Mouse (Mus musculus) heart, adult 2 months (tissue): ENCODE results near the gene R3hdml. TPM values are rescaled to one million over a fixed set of nuclear protein-coding genes. Genes with fewer than 3 reads are reported as not detected.
A peak's percentile ranks its signal among the peaks of the same experiment; 100 is the strongest.

Experiments used
- DNase-seq, 2 experiments: peaks; one replicate each; pipeline ENCODE4 v3.0.0; 2021
- H3K27ac ChIP-seq: fragments of 200-600 bp; 2 replicates; pipeline ENCODE4 v1.8.1; 2022
- H3K27me3 ChIP-seq: fragments of 200-500 bp; 2 replicates; pipeline ENCODE4 v1.6.1; 2012; ENCODE audit warnings: mild to moderate bottlenecking, low read length, inconsistent platforms, mixed read lengths; ENCODE audit not compliant: control insufficient read depth, insufficient read depth
- H3K36me3 ChIP-seq: fragments of 200-500 bp; 2 replicates; pipeline ENCODE4 v1.6.1; 2012; ENCODE audit warnings: low read length, inconsistent platforms; ENCODE audit not compliant: control insufficient read depth, insufficient read depth
- H3K4me1 ChIP-seq: fragments of 200-500 bp; 2 replicates; pipeline ENCODE4 v1.6.1; 2011; ENCODE audit warnings: low read length; ENCODE audit not compliant: control insufficient read depth, insufficient read depth
- H3K4me3 ChIP-seq: fragments of 200-600 bp; 2 replicates; pipeline ENCODE4 v1.8.1; 2022
- H3K79me2 ChIP-seq: fragments of 200-500 bp; replicated peaks from 2 replicates; pipeline ENCODE4 v1.6.1; 2012; ENCODE audit warnings: mild to moderate bottlenecking, inconsistent platforms, low read length, moderate library complexity, mixed read lengths; ENCODE audit not compliant: control insufficient read depth, insufficient read depth
- H3K9ac ChIP-seq: fragments of 200-500 bp; 2 replicates; pipeline ENCODE4 v1.6.1; 2012; ENCODE audit warnings: low read depth, mild to moderate bottlenecking, control low read depth, inconsistent platforms, low read length, mixed read lengths
- CTCF ChIP-seq: fragments of 200-600 bp; IDR thresholded peaks from 2 replicates; pipeline ENCODE4 v1.8.1; 2022; ENCODE audit warnings: antibody characterized with exemption, mild to moderate bottlenecking, moderate library complexity
- EP300 ChIP-seq: fragments of 200-500 bp; IDR thresholded peaks from 2 replicates; pipeline ENCODE4 v1.6.1; 2011; ENCODE audit warnings: low read depth, low read length, control low read depth; ENCODE audit not compliant: insufficient read depth
- POLR2A ChIP-seq: fragments of 200-500 bp; IDR thresholded peaks from 2 replicates; pipeline ENCODE4 v1.6.1; 2011; ENCODE audit warnings: mild to moderate bottlenecking, low read depth, low read length, control low read depth; ENCODE audit not compliant: insufficient read depth
- WGBS: fragments of 180-500 bp; shearing (Covaris S2); methylation state at CpG from one replicate; pipeline ENCODE4 v1.1.7; 2018; 5-methylcytosine and 5-hydroxymethylcytosine counted together
- intact Hi-C: fragments of 180-260 bp; cut with DNase I; formaldehyde crosslinking; loops from one replicate; pipeline ENCODE4 v1.15.1; 2025
- polyA plus RNA-seq: library from polyadenylated mRNA; depleted of rRNA; stranded (reverse); fragments of >200 nt; gene quantifications from 2 replicates; pipeline ENCODE4 v1.2.3, GENCODE M21; 2012
- total RNA-seq, 2 experiments: library from RNA; stranded (reverse); gene quantifications; 2 replicates each; pipeline ENCODE4 v1.2.3; 2021

Gene R3hdml
- total and polyA plus RNA-seq, 3 experiments: not detected

DNA sequence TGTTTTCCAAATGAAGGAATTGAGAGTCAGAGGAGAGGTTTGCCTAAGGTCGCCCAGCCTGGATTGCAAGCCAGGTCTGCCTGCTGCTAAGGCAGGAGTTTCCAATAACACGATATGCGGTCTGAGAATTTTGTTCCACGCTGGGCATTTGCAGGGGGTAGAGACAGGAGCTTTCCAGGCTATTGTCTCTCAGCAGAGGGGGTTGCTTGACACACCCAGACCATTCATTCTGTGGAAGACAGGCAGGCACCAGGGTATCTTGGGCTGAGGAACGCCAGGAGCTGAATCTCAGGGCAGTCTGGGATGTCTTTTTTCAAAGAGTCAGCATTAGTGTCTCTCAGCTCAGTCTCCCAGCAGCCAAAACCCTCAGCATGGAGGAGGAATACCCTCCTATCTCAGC is 913 bp downstream of the R3hdml start:
- 41% methylated on average over 5 of the region's 5 CpGs for WGBS
- Histone ChIP-seq H3K9ac (no peak overlapping the region), H3K27me3 (no peaks in the 10 kb centered on the region), H3K79me2 (no peaks in the 10 kb centered on the region), H3K4me1 (no peaks in the 10 kb centered on the region), H3K27ac (no peak overlapping the region), H3K4me3 (no peak overlapping the region), H3K36me3 (no peaks in the 10 kb centered on the region)
- no peak for DNase-seq
- no peak for TF ChIP-seq POLR2A
- no peak for TF ChIP-seq CTCF
- no peak for TF ChIP-seq EP300
- intact Hi-C loops: no loop called here

DNA sequence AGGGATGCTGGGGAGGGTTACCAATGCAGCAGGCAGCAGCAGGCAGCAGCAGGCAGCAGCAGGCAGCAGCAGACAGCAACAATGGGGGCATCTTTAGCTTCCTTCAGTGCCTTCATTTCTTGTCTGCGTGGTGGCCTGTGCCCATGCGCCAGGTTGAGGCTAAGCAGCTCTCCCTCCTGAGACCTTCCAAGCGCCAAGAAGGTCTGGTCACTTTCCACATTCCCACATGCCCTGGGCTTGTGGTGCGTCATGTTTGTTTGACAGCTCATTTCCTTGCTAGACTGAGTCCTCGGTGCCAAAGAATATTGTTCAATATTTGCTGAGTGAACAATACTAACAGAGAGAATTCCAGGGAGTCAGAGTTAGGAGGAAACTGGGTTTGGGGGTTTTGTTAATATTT is 1.9 kb downstream of the R3hdml start:
- no peak overlapping the region for H3K4me3 ChIP-seq
- no peak overlapping the region for H3K9ac ChIP-seq
- H3K79me2 ChIP-seq: no peaks in the 10 kb centered on the region
- H3K36me3 ChIP-seq: no peaks in the 10 kb centered on the region
- no peaks in the 10 kb centered on the region for H3K4me1 ChIP-seq
- TF ChIP-seq CTCF: no peak
- TF ChIP-seq POLR2A: no peak
- TF ChIP-seq EP300: no peak
- DNase-seq: no peak
- H3K27ac ChIP-seq: no peak overlapping the region
- H3K27me3 ChIP-seq: no peaks in the 10 kb centered on the region
- 20% methylated on average over 5 of the region's 5 CpGs for WGBS
- intact Hi-C loops: no loop called here

DNA sequence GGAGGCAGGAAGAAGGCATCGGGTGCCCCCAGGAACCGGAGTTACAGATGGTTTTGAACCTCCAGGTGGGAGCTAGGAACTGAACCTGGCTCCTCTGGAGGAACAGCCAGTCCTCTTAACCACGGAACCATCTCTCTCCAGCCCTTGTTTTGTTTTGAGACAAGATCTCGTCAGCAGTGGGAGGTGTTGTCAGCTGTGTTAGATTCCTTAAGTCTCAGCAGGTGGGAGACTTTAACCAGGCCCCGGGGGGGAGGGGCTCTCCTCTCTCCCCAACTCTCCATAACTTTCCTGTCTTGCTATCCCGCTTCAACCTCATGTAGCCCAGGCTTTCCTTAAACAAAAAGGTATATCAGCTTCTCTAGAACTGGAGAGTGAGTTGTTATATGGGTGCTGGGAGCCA is 2.3 kb downstream of the R3hdml start:
- TF ChIP-seq EP300 (no peak), POLR2A (no peak), CTCF (no peak)

DNA sequence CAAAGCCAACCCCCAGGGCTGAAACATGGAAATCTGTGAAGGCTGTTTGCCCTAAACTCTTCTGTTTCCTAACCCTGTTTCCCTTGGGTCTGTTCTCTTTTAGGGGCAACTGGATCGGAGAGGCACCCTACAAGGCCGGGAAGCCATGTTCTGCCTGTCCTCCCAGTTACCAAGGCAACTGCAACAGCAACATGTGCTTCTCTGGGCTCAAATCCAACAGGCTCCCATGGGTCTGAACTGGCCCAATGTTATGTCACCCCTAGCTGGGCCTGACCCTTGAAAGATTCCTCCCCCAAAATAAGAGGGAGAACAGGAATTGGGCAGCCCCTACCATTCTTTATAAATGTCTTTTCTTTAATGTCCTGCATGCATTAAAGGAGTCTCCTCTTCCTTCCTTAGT is 10.1 kb downstream of the R3hdml start:
- Histone ChIP-seq H3K27ac (no peak overlapping the region), H3K4me1 (no peaks in the 10 kb centered on the region), H3K79me2 (no peaks in the 10 kb centered on the region), H3K36me3 (no peaks in the 10 kb centered on the region), H3K9ac (no peak overlapping the region), H3K27me3 (no peaks in the 10 kb centered on the region), H3K4me3 (no peak overlapping the region)
- intact Hi-C loops: no loop called here
- 52% methylated on average over 2 of the region's 2 CpGs for WGBS
- peak; percentile 20 to 33 for DNase-seq
- TF ChIP-seq CTCF (no peak), EP300 (no peak), POLR2A (no peak)

More for the DNA sequence above, 2.3 kb downstream of the R3hdml start:
- WGBS: 29% methylated on average over 6 of the region's 6 CpGs
- Histone ChIP-seq H3K36me3 (no peaks in the 10 kb centered on the region), H3K27me3 (no peaks in the 10 kb centered on the region), H3K4me1 (no peaks in the 10 kb centered on the region), H3K4me3 (no peak overlapping the region), H3K79me2 (no peaks in the 10 kb centered on the region), H3K9ac (no peak overlapping the region), H3K27ac (no peak overlapping the region)
- no peak for DNase-seq
- intact Hi-C loops: no loop called here

DNA sequence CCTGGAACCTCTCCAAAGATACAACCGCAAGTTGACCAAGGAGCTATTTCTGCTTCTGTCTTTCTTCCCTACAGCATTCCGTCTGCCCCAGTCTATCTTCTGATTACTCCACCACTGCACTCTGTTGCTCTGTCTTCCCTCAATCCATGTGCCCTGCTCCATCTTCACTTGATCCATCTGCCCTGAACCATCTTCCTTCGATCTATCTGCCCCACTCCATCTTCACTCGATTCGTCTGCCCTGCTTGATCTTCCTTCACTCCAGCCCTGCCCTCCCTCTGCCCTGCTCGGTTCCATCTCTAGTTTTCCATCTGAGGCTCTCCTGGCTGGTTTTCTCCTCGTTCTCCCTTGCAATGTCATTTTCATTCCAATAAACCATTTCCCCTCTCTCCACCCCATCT is 11.1 kb downstream of the R3hdml start:
- DNase-seq: no peak
- Histone ChIP-seq H3K4me3 (no peak overlapping the region), H3K4me1 (no peaks in the 10 kb centered on the region), H3K27me3 (no peaks in the 10 kb centered on the region), H3K9ac (no peak overlapping the region), H3K79me2 (no peaks in the 10 kb centered on the region), H3K27ac (no peak overlapping the region), H3K36me3 (no peaks in the 10 kb centered on the region)
- TF ChIP-seq EP300: no peak
- TF ChIP-seq CTCF: no peak
- TF ChIP-seq POLR2A: no peak
- intact Hi-C loops: no loop called here
- WGBS: 68% methylated on average over 7 of the region's 7 CpGs

DNA sequence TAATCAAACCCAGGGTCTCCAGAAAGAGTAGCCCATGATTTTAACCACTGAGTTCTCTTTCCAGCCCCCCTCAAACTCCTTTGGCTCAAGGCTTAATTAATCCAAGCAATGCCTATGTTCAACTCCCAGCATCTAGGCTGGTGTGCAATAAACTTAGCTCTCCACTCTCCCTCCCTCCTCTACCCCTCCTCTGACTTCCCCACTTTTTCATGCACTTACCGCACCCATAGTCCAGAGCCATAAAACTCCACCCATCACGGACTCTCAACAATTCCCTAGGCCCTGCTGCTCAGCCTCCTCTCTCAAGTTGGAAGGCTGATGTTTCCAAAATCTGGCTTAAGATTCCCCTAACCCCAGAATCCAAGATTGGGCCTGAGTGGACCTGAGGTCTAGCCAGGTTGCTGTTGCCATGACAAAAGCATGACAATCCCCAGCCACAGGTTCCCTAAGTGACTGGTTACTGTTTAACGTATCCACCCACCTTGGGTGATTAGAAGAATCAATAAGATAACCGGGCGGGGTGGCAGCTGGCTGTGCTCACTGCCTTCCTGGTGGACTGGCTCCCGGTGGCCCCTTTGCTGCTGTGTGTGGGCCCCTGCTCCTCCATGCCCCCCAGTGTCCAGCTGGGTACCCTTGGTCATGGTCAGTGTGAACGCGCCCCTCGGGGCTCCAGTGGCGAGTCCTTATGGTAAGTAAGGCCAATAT is 14.3 kb downstream of the R3hdml start, which contains the start of gene Hnf4a:
Gene Hnf4a (plus strand): TSS at position 509 of the 705 bp plus-strand sequence.
- DNase-seq: no peak
- Histone ChIP-seq H3K27me3 (no peaks in the 10 kb centered on the region), H3K9ac (no peak within 1 kb of the TSS), H3K27ac (no peak within 1 kb of the TSS), H3K79me2 (no peaks in the 10 kb centered on the region), H3K4me1 (no peaks in the 10 kb centered on the region), H3K36me3 (no peaks in the 10 kb centered on the region), H3K4me3 (no peak within 1 kb of the TSS)
- TF ChIP-seq POLR2A (no peak), EP300 (no peak), CTCF (no peak)
- 68% methylated on average over 10 of the region's 10 CpGs for WGBS
- intact Hi-C loops: no loop called here
